Mouse (Mus musculus): Measurements from ENCODE around the gene Usmg5. TPM values are rescaled to one million over a fixed set of nuclear protein-coding genes. Genes with fewer than 3 reads are reported as not detected.

Usmg5 gene
- polyA plus RNA-seq, 1 experiment from 2014 or later = 1,421 TPM

DNA sequence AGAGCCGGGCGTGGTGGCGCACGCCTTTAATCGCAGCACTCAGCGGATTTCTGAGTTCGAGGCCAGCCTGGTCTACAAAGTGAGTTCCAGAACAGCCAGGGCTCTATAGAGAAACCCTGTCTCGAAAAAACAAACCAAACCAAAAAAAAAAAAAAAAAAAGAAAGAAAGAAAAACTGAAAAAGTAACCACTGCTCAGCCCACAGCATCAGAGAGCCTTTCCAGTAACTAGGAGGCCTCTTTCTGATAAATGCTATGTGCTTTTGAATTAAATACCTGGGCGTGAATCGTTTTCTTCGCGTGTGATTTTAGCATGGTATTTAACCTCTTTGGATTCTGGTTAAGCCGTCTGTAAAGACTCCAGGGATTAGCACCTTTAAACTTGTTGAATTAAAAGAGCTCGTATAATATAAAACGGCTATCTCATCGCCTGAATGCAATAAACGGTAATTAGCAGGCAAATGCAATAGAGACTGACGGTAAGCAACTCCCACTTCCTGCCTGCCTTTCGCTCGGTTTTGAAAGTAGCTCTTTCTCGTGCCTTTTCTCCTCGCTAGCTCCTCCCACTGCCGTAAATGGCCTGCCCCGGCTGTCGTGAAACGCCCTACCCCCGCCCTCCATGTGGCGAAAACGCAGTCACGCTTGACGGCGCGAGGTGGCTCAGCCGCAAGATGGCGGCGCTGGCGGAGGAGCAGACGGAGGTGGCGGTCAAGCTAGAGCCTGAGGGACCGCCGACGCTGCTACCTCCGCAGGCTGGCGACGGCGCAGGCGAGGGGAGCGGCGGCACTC is 23.2 kb downstream of the Usmg5 start, which contains the start of gene Taf5:
Gene Taf5 (plus strand): TSS at position 651 of the 787 bp plus-strand sequence.
- peak within 1 kb of the TSS; percentile 77 for H3K4me2 ChIP-seq (ENCODE audit: low read length)
- peaks cover 8% of the 10 kb centered on the region for H3K4me1 ChIP-seq (ENCODE audit: control insufficient read depth, insufficient read depth, low read depth, low read length)
- H3K36me3 ChIP-seq (ENCODE audit: control insufficient read depth, insufficient read depth, low read length) = peaks cover 3% of the 10 kb centered on the region
- WGBS = 11% methylated on average over 49 of the region's 49 CpGs
- H3K9me3 ChIP-seq (ENCODE audit: control insufficient read depth, low read length) = no peaks in the 10 kb centered on the region
- H3K27me3 ChIP-seq (replicated peaks; ENCODE audit: control insufficient read depth, insufficient read depth, low read length) = no peaks in the 10 kb centered on the region
- peak within 1 kb of the TSS; percentile 92 for H3K27ac ChIP-seq (ENCODE audit: low read depth, low read length)
- H3K9ac ChIP-seq (ENCODE audit: low read depth, low read length) = peak within 1 kb of the TSS; percentile 93
- peak; percentile 79 for ATAC-seq
- peak within 1 kb of the TSS; percentile 98 for H3K4me3 ChIP-seq (ENCODE audit: low read length)

DNA sequence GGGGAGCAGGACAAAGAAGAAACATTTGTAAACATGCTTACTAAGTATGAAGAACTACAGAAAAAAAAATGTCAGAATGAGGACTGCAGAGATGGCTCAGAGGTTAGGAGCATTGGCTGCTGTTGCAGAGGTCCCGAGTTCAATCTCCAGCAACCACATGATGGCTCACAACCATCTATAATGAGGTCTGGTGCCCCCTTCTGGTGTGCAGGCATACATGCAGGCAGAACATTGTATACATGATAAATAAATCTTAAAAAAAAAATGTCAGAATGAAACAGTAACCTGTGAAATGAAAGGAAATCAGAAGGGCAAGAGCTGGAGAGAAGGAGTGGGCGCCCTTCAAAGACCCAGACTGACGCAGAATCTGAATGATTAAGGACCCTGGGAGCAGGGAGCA is 24.6 kb downstream of the Usmg5 start:
- Histone ChIP-seq H3K9me3 (ENCODE audit: control insufficient read depth, low read length) (no peaks in the 10 kb centered on the region), H3K4me3 (ENCODE audit: low read length) (no peak overlapping the region), H3K4me1 (ENCODE audit: control insufficient read depth, insufficient read depth, low read depth, low read length) (peaks cover 8% of the 10 kb centered on the region), H3K36me3 (ENCODE audit: control insufficient read depth, insufficient read depth, low read length) (no peaks in the 10 kb centered on the region), H3K27me3 (replicated peaks; ENCODE audit: control insufficient read depth, insufficient read depth, low read length) (no peaks in the 10 kb centered on the region), H3K4me2 (ENCODE audit: low read length) (no peak overlapping the region), H3K27ac (ENCODE audit: low read depth, low read length) (no peak overlapping the region), H3K9ac (ENCODE audit: low read depth, low read length) (no peak overlapping the region)
- WGBS = 91% methylated on average over 3 of the region's 3 CpGs
- no peak for ATAC-seq

DNA sequence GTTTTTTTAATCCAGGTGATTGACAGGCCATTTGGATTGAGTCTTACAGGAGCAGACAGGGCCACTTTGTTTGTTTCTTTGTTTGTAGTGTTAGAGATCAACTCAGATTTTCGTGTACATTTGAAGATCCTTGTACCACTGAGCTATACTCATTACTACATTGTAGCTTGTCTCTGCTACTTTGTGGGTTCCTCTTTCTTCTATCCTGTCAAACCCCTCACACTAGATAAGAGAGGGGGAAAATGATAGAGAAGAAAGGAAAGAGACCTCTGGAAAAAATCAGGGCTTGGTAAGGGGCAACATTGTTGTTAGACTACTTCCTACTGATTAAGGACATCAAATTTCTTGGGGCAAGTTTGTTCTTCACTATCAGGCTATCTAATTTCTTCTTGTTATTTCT is 32.8 kb downstream of the Usmg5 start:
- H3K9ac ChIP-seq (ENCODE audit: low read depth, low read length) = no peak overlapping the region
- WGBS = 76% methylated on average over 1 of the region's 1 CpGs
- ATAC-seq = no peak
- H3K27me3 ChIP-seq (replicated peaks; ENCODE audit: control insufficient read depth, insufficient read depth, low read length) = no peaks in the 10 kb centered on the region
- H3K4me1 ChIP-seq (ENCODE audit: control insufficient read depth, insufficient read depth, low read depth, low read length) = no peaks in the 10 kb centered on the region
- H3K9me3 ChIP-seq (ENCODE audit: control insufficient read depth, low read length) = no peaks in the 10 kb centered on the region
- no peaks in the 10 kb centered on the region for H3K36me3 ChIP-seq (ENCODE audit: control insufficient read depth, insufficient read depth, low read length)
- no peak overlapping the region for H3K4me3 ChIP-seq (ENCODE audit: low read length)
- no peak overlapping the region for H3K27ac ChIP-seq (ENCODE audit: low read depth, low read length)
- no peak overlapping the region for H3K4me2 ChIP-seq (ENCODE audit: low read length)

DNA sequence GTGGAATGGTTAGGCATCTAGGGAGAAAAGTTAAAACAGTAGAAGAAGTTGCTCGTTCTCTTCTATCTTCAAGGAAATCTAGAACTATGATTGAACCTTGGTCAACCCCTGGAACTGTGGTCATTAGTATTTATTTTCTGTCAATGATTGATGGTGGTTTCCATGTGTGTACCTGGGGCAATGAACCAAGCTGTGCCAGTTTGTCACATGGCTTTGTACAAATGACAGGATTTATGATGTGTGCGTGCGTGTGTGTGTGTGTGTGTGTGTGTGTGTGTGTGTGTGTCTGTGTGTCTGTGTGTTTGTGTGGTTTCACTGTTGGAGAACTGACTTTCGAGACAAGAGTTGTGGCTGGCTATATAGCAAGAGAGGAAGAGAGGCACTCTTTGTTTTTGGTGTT is 37.0 kb downstream of the Usmg5 start:
- Histone ChIP-seq H3K27me3 (replicated peaks; ENCODE audit: control insufficient read depth, insufficient read depth, low read length) (no peaks in the 10 kb centered on the region), H3K9ac (ENCODE audit: low read depth, low read length) (no peak overlapping the region), H3K27ac (ENCODE audit: low read depth, low read length) (no peak overlapping the region), H3K9me3 (ENCODE audit: control insufficient read depth, low read length) (no peaks in the 10 kb centered on the region), H3K4me3 (ENCODE audit: low read length) (no peak overlapping the region), H3K36me3 (ENCODE audit: control insufficient read depth, insufficient read depth, low read length) (no peaks in the 10 kb centered on the region), H3K4me2 (ENCODE audit: low read length) (no peak overlapping the region), H3K4me1 (ENCODE audit: control insufficient read depth, insufficient read depth, low read depth, low read length) (peaks cover 12% of the 10 kb centered on the region)
- ATAC-seq = no peak
- 89% methylated on average over 4 of the region's 4 CpGs for WGBS

DNA sequence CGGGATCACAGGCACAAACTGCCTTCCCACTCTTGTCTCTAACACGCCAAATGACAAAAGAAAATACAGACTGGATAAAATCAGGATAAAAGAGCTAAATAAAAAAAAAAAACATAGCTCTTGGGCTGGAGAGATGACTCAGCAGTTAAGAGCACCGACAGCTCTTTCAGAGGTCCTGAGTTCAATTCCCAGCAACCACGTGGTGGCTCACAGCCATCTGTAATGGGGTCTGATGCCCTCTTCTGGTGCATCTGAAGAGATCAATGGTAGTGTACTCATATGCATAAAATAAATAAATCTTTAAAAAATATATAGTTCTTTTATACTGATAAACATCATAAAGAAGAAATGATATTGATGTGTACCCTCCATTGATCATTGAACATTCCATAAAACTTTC is 37.5 kb downstream of the Usmg5 start:
- Histone ChIP-seq H3K4me3 (ENCODE audit: low read length) (no peak overlapping the region), H3K27me3 (replicated peaks; ENCODE audit: control insufficient read depth, insufficient read depth, low read length) (no peaks in the 10 kb centered on the region), H3K9me3 (ENCODE audit: control insufficient read depth, low read length) (no peaks in the 10 kb centered on the region), H3K9ac (ENCODE audit: low read depth, low read length) (no peak overlapping the region), H3K27ac (ENCODE audit: low read depth, low read length) (no peak overlapping the region), H3K4me2 (ENCODE audit: low read length) (no peak overlapping the region), H3K36me3 (ENCODE audit: control insufficient read depth, insufficient read depth, low read length) (no peaks in the 10 kb centered on the region), H3K4me1 (ENCODE audit: control insufficient read depth, insufficient read depth, low read depth, low read length) (peaks cover 12% of the 10 kb centered on the region)
- no peak for ATAC-seq
- WGBS = 81% methylated on average over 4 of the region's 4 CpGs

DNA sequence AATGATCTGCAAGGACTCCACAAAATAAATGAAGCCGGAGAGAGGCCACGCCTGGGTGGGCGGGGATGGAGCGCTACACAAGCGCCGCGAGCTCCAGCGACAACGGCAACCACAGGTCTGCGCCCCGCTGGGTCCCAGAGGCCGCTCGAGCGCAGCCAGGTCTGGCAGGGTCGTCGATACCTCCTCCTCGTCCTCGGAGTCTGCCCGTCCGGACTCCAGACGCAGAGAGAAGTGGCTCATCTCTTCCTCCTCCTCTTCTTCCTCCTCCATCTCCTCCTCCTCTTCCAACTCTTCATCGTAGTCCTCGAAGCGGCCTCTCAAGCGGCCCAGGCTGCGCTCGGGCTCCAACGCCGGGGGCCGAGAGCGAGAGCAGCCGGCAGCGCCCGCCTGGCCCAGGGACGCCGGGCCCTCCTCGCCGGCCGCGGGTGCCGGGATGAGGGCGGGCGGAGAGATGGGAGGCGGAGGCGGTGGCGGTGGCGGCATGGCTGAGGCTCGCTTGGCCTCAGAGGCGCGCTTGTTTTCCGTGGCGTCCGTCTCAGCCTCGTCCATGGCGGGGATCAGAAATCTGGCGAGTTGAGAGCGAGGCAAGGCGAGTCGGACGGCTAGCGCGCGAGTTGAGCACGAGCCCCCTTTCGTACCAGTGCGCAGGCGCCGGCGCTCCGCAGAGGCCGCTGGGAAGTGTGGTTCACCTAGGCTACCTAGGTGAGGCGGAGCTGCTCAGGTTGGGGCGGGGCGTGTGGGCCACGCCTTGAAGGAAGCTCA is 40.0 kb downstream of the Usmg5 start, which contains the start of gene Pcgf6:
Gene Pcgf6 (minus strand): TSS at position 636 of the 762 bp plus-strand sequence.
- H3K36me3 ChIP-seq (ENCODE audit: control insufficient read depth, insufficient read depth, low read length) = 0 out of 2 replicates have a peak, but pooled peaks cover 2% of the 10 kb centered on the region
- H3K4me3 ChIP-seq (ENCODE audit: low read length) = peak within 1 kb of the TSS; percentile 69
- WGBS = under 1% methylated on average over 75 of the region's 75 CpGs
- H3K9ac ChIP-seq (ENCODE audit: low read depth, low read length) = peak within 1 kb of the TSS; percentile 80
- H3K27ac ChIP-seq (ENCODE audit: low read depth, low read length) = peak within 1 kb of the TSS; percentile 84
- no peaks in the 10 kb centered on the region for H3K9me3 ChIP-seq (ENCODE audit: control insufficient read depth, low read length)
- peaks cover 12% of the 10 kb centered on the region for H3K4me1 ChIP-seq (ENCODE audit: control insufficient read depth, insufficient read depth, low read depth, low read length)
- no peaks in the 10 kb centered on the region for H3K27me3 ChIP-seq (replicated peaks; ENCODE audit: control insufficient read depth, insufficient read depth, low read length)
- peak; percentile 93 for ATAC-seq
- H3K4me2 ChIP-seq (ENCODE audit: low read length) = peak within 1 kb of the TSS; percentile 75

DNA sequence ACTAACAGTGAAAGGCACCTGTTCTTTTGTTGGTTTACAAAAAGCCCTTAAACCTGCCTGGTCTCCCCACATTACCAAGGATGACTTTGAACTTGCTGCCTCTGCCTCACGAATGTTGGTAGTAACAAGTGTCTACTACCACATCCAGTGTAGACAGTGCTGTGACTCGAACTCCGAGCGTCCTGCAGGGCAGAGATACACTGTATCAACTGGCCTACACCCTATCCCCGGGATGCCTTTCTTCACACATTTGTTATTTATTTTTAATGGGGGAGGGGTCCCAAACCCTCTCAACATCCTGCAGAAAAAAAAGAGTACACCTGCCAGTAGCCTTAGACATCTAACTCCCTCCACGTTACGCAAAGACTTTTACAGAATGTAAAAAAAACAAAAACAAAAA is 40.6 kb downstream of the Usmg5 start:
- Histone ChIP-seq H3K27ac (ENCODE audit: low read depth, low read length) (peak overlapping the region; percentile 84), H3K36me3 (ENCODE audit: control insufficient read depth, insufficient read depth, low read length) (0 out of 2 replicates have a peak, but pooled peaks cover 2% of the 10 kb centered on the region), H3K9ac (ENCODE audit: low read depth, low read length) (peak overlapping the region; percentile 80), H3K4me1 (ENCODE audit: control insufficient read depth, insufficient read depth, low read depth, low read length) (peaks cover 12% of the 10 kb centered on the region), H3K9me3 (ENCODE audit: control insufficient read depth, low read length) (no peaks in the 10 kb centered on the region), H3K4me3 (ENCODE audit: low read length) (peak overlapping the region; percentile 69), H3K27me3 (replicated peaks; ENCODE audit: control insufficient read depth, insufficient read depth, low read length) (no peaks in the 10 kb centered on the region), H3K4me2 (ENCODE audit: low read length) (peak overlapping the region; percentile 75)
- WGBS = 5% methylated on average over 7 of the region's 7 CpGs
- no peak for ATAC-seq

DNA sequence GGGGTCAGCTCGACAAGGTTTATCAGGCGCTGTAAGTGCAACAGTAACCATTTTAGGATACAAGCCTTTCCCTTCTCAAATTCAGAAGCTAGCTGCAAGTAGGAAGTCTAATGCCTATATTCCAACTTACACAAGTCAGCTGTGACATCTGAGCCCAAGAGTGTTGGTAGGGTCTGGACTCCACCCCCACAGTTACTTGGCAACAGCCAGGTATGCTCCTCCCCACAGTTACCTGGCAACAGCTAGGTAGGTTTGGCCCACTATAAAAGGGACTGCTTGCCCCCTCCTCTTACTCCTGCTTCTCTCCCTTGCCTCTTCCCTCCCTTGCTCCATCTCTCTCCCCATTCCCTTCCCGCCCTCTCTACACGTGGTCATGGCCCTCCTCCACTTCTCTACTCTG is 41.4 kb downstream of the Usmg5 start:
- WGBS = 63% methylated on average over 4 of the region's 4 CpGs
- H3K9ac ChIP-seq (ENCODE audit: low read depth, low read length) = no peak overlapping the region; the same call in 1 of the 2 replicates
- H3K9me3 ChIP-seq (ENCODE audit: control insufficient read depth, low read length) = no peaks in the 10 kb centered on the region
- H3K27me3 ChIP-seq (replicated peaks; ENCODE audit: control insufficient read depth, insufficient read depth, low read length) = no peaks in the 10 kb centered on the region
- no peak for ATAC-seq
- H3K4me1 ChIP-seq (ENCODE audit: control insufficient read depth, insufficient read depth, low read depth, low read length) = peaks cover 12% of the 10 kb centered on the region
- 0 out of 2 replicates have a peak, but pooled peaks cover 2% of the 10 kb centered on the region for H3K36me3 ChIP-seq (ENCODE audit: control insufficient read depth, insufficient read depth, low read length)
- H3K27ac ChIP-seq (ENCODE audit: low read depth, low read length) = no peak overlapping the region
- H3K4me3 ChIP-seq (ENCODE audit: low read length) = no peak overlapping the region
- H3K4me2 ChIP-seq (ENCODE audit: low read length) = peak overlapping the region; percentile 75

DNA sequence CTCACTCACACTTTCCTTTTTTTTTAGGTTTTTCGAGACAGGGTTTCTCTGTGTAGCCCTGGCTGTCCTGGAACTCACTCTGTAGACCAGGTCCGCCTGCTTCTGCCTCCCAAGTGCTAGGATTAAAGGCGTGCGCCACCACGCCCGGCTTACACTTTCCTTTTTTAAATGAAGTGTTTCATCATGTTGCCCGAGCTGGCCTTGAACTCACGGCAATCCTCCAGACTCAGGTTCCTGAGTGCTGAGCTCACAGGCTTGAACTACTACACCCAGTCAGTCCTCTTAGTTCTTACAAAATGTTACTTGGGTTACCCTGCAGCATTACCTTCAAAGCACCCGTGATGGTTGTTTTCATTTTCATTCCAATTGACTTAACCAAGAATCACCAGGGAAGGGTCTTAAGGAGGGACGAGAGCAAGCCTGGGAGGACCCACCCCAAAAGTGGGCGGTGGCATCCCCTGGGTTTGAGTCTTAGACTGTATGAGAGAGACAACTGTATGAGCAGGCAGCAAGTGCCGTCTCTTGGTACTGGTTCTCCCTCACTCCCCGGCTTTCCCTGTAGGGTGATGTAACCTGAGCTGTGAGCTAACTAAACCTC is 43.1 kb downstream of the Usmg5 start:
- H3K4me3 ChIP-seq (ENCODE audit: low read length) = no peak overlapping the region
- H3K27me3 ChIP-seq (replicated peaks; ENCODE audit: control insufficient read depth, insufficient read depth, low read length) = no peaks in the 10 kb centered on the region
- 91% methylated on average over 13 of the region's 13 CpGs for WGBS
- no peak for ATAC-seq
- no peak overlapping the region for H3K4me2 ChIP-seq (ENCODE audit: low read length)
- H3K27ac ChIP-seq (ENCODE audit: low read depth, low read length) = no peak overlapping the region
- peaks cover 12% of the 10 kb centered on the region for H3K4me1 ChIP-seq (ENCODE audit: control insufficient read depth, insufficient read depth, low read depth, low read length)
- no peak overlapping the region for H3K9ac ChIP-seq (ENCODE audit: low read depth, low read length)
- 0 out of 2 replicates have a peak, but pooled peaks cover 2% of the 10 kb centered on the region for H3K36me3 ChIP-seq (ENCODE audit: control insufficient read depth, insufficient read depth, low read length)
- H3K9me3 ChIP-seq (ENCODE audit: control insufficient read depth, low read length) = no peaks in the 10 kb centered on the region

Data from hindbrain, embryonic 16.5 days (tissue).